Mouse (Mus musculus): ENCODE data around the gene N4bp1.

DNA sequence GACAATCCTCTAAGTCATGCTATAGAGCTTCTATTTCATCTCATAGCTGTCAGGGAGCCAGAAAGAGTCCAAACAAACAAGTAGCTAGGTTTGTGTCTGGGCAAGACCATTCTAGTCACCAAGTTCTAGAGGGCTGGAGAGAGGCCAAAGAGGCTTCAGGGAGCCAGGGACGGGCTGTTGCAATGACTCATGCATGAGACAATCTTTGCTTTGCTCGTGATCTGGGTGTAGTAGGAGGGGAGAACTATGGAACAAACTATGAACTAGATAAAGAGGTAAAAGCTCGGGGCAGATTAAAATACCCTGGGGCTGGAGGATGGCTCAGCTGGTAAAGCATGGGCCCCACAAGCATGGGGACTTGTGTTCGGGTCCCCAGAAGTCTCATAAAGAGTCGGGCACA lies 116.6 kb downstream of the N4bp1 start:
- TF ChIP-seq CTCF (IDR thresholded peaks at IDR 0.05; ENCODE audit: control insufficient read depth, insufficient read depth, low read length) (no peak), POLR2A (IDR thresholded peaks at IDR 0.05; ENCODE audit: borderline replicate concordance, control insufficient read depth, low read depth, low read length) (no peak)
